Mouse (Mus musculus): Measurements from ENCODE around the gene Mageh1. TPM values are rescaled to one million over a fixed set of nuclear protein-coding genes. Genes with fewer than 3 reads are reported as not detected.
"Not testable (repeated sequence)": the region's sequence is repeated elsewhere in the genome, so short reads cannot be mapped to it uniquely, and the experiment has no call there.

The Mageh1 gene
- polyA plus RNA-seq, 1 experiment from 2014 or later: 42.2 TPM

DNA sequence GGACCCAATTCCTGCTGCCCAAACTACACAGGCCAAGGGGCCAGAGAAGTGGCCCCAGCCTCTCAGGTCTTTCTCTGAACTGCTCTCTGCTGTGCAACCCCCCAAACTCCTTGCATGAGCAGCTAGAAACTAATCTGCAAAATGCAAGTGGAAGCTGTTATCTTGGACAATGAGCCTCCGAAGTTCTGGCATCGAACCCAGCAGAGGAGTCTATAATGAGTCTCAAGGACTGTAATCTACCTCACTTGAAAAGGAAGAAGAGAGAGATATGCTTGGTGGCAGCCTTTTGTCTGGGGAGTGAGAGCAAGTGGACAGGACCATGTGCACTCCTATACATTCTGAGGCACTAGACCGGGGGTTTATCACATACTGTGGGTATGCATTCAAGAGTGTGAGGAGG, 41.3 kb downstream of the Mageh1 start:
- not testable (repeated sequence) for DNase-seq (ENCODE audit: low spot score); H3K9me3 ChIP-seq (ENCODE audit: control insufficient read depth, low read length); H3K4me1 ChIP-seq (replicated peaks; ENCODE audit: control insufficient read depth, insufficient read depth, low read length); H3K27me3 ChIP-seq (replicated peaks; ENCODE audit: control insufficient read depth, insufficient read depth, low read length); H3K27ac ChIP-seq (ENCODE audit: low read depth); H3K9ac ChIP-seq (ENCODE audit: low read length); H3K4me2 ChIP-seq (ENCODE audit: low read length); H3K36me3 ChIP-seq (ENCODE audit: control insufficient read depth, insufficient read depth, low read length); ATAC-seq (replicated peaks; ENCODE audit: low FRiP score, low TSS enrichment, low read depth); H3K4me3 ChIP-seq (ENCODE audit: low read depth, low read length)
- no CpG with 5 or more reads among the region's 3 CpGs for whole genome bisulfite sequencing

DNA sequence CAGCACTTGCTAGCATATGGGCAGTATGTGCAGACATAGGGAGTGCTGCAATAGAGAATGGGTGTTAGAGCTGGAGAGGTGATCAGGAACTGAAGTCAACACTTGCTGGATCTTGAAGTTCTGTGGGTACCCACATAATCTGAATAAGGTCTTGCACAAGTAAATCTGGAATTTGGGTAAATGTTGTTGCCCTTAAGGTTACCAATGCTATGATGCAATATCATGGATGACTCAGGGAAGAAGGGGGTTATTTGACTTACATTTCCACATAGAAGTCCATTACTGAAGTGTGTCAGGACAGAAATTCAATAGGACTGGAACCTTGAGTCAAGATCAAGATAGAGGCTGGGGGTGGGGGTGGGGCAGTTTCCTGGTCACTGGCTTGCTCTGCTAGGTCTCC, 47.5 kb downstream of the Mageh1 start:
- DNase-seq (ENCODE audit: low spot score); H3K4me3 ChIP-seq (ENCODE audit: low read depth, low read length); ATAC-seq (replicated peaks; ENCODE audit: low FRiP score, low TSS enrichment, low read depth); H3K27ac ChIP-seq (ENCODE audit: low read depth); H3K9me3 ChIP-seq (ENCODE audit: control insufficient read depth, low read length); H3K4me2 ChIP-seq (ENCODE audit: low read length); H3K4me1 ChIP-seq (replicated peaks; ENCODE audit: control insufficient read depth, insufficient read depth, low read length); H3K27me3 ChIP-seq (replicated peaks; ENCODE audit: control insufficient read depth, insufficient read depth, low read length); H3K36me3 ChIP-seq (ENCODE audit: control insufficient read depth, insufficient read depth, low read length); H3K9ac ChIP-seq (ENCODE audit: low read length): not testable (repeated sequence)

Other genes with a start within 250 kb of the Mageh1 start
- gene Usp51, start 31.1 kb downstream of the Mageh1 start, polyA plus RNA-seq (2014; fragmentation: Nextera tagmentation; extraction: Ambion mirVana): 1.0 and 1.2 TPM in 2 replicates
- 0.07 and 0.22 TPM in 2 replicates for gene Foxr2, start 81.2 kb upstream of the Mageh1 start, polyA plus RNA-seq (2014; fragmentation: Nextera tagmentation; extraction: Ambion mirVana)
- 2.7 and 2.8 TPM in 2 replicates for gene Rragb, start 102.4 kb upstream of the Mageh1 start, polyA plus RNA-seq (2014; fragmentation: Nextera tagmentation; extraction: Ambion mirVana)
- 0.75 and 0.99 TPM in 2 replicates for gene Klf8, start 199.9 kb upstream of the Mageh1 start, polyA plus RNA-seq (2014; fragmentation: Nextera tagmentation; extraction: Ambion mirVana)

Measured in intestine, embryonic 14.5 days (tissue).